Mouse (Mus musculus): ENCODE results near the gene Zfpm1.

- TF ChIP-seq POLR2A (IDR thresholded peaks at IDR 0.05; ENCODE audit: borderline replicate concordance, extremely low read depth, low read depth, low read length) = no peak
- TF ChIP-seq CTCF (IDR thresholded peaks at IDR 0.05; ENCODE audit: insufficient read depth, low read length) = no peak
These were observed 43.2 kb upstream of the Zfpm1 start for GRCm38 (mm10) chr8:122238731-122239130.

Data from lung, adult 2 months (tissue).